Mouse (Mus musculus) intestine, embryonic 14.5 days (tissue): ENCODE results near the gene Taf1c. TPM values are rescaled to one million over a fixed set of nuclear protein-coding genes. Genes with fewer than 3 reads are reported as not detected.

Source experiments
- ATAC-seq: fragments of 200-750 bp; cut with Nextera tagmentation; replicated peaks from 2 replicates; pipeline ENCODE4 v1.8.0; 2017; ENCODE audit warnings: low read depth, moderate number of reproducible peaks, moderate TSS enrichment, moderate library complexity; ENCODE audit not compliant: low FRiP score, low TSS enrichment
- DNase-seq: peaks from one replicate; pipeline ENCODE4 v3.0.0-alpha.2; 2018; ENCODE audit warnings: low spot score
- H3K27ac ChIP-seq: fragments of 300-500 bp; sonication (generic); 2 replicates; pipeline ENCODE4 v1.5.1; 2014; ENCODE audit warnings: low read depth, mild to moderate bottlenecking, control low read depth
- H3K27me3 ChIP-seq: fragments of 300-500 bp; sonication (generic); replicated peaks from 2 replicates; pipeline ENCODE4 v1.6.1; 2014; ENCODE audit warnings: low read length, control low read depth; ENCODE audit not compliant: control insufficient read depth, insufficient read depth
- H3K36me3 ChIP-seq: fragments of 300-500 bp; sonication (generic); 2 replicates; pipeline ENCODE4 v1.6.1; 2014; ENCODE audit warnings: low read length, control low read depth; ENCODE audit not compliant: control insufficient read depth, insufficient read depth
- H3K4me1 ChIP-seq: fragments of 300-500 bp; sonication (generic); replicated peaks from 2 replicates; pipeline ENCODE4 v1.6.1; 2014; ENCODE audit warnings: low read length, control low read depth, mixed read lengths; ENCODE audit not compliant: control insufficient read depth, insufficient read depth
- H3K4me2 ChIP-seq: fragments of 300-500 bp; sonication (generic); 2 replicates; pipeline ENCODE4 v1.6.1; 2014; ENCODE audit warnings: low read length
- H3K4me3 ChIP-seq: fragments of 300-500 bp; sonication (generic); 2 replicates; pipeline ENCODE4 v1.5.1; 2014; ENCODE audit warnings: low read depth, low read length, control low read depth, mixed read lengths
- H3K9ac ChIP-seq: fragments of 300-500 bp; sonication (generic); 2 replicates; pipeline ENCODE4 v1.6.1; 2014; ENCODE audit warnings: mild to moderate bottlenecking, low read length
- H3K9me3 ChIP-seq: fragments of 300-500 bp; sonication (generic); 2 replicates; pipeline ENCODE4 v1.6.1; 2016; ENCODE audit warnings: low read length, control low read depth; ENCODE audit not compliant: control insufficient read depth
- WGBS: fragments of 180-500 bp; shearing (Covaris S2); extraction: QIAGEN DNeasy Blood & Tissue Kit; methylation state at CpG from one replicate; pipeline ENCODE4 v1.1.7; 2014; 5-methylcytosine and 5-hydroxymethylcytosine counted together
- polyA plus RNA-seq: library from polyadenylated mRNA; unstranded; fragments of >200 nt; fragmentation: Nextera tagmentation; extraction: Ambion mirVana; gene quantifications from 2 replicates; pipeline ENCODE4 v1.2.1, GENCODE M21; 2014

Taf1c gene
- polyA plus RNA-seq, 1 experiment from 2014 or later: 12.6 TPM

- no peak overlapping the region for H3K27ac ChIP-seq
- H3K9me3 ChIP-seq: no peaks in the 10 kb centered on the region
- no peaks in the 10 kb centered on the region for H3K36me3 ChIP-seq
- DNase-seq (no peak), ATAC-seq (no peak)
- no peaks in the 10 kb centered on the region for H3K4me1 ChIP-seq
- H3K9ac ChIP-seq: no peak overlapping the region
- no peak overlapping the region for H3K4me3 ChIP-seq
- H3K27me3 ChIP-seq: no peaks in the 10 kb centered on the region
- WGBS: 73% methylated on average over 6 of the region's 6 CpGs
- H3K4me2 ChIP-seq: no peak overlapping the region
Measured at GRCm38 (mm10) chr8:119620116-119620840, 15.3 kb upstream of the Taf1c start.

DNA sequence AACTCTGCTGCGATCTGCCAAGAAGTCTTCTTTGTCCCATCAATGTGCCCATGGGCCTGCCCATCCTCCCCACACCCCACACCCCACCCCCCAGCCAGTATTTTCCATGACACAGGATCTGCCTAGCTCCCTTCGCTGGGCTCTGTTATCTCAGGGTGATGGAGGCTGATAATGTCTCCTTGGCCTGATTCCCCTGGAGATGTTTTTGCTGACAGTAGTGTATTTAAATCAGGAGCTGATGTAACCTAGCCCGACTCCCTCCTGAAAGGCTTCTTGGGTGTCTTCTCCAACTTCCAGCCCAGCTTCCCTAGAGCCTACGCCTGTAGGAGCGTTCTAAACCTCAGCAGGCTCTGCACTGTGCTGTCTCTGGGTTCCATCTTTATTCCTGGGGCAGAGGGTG lies 13.9 kb upstream of the Taf1c start:
- Histone ChIP-seq H3K9me3 (no peaks in the 10 kb centered on the region), H3K4me3 (no peak overlapping the region), H3K4me1 (no peaks in the 10 kb centered on the region), H3K9ac (no peak overlapping the region), H3K4me2 (no peak overlapping the region), H3K27ac (no peak overlapping the region), H3K27me3 (no peaks in the 10 kb centered on the region), H3K36me3 (no peaks in the 10 kb centered on the region)
- ATAC-seq (no peak), DNase-seq (no peak)
- 51% methylated on average over 5 of the region's 5 CpGs for WGBS

DNA sequence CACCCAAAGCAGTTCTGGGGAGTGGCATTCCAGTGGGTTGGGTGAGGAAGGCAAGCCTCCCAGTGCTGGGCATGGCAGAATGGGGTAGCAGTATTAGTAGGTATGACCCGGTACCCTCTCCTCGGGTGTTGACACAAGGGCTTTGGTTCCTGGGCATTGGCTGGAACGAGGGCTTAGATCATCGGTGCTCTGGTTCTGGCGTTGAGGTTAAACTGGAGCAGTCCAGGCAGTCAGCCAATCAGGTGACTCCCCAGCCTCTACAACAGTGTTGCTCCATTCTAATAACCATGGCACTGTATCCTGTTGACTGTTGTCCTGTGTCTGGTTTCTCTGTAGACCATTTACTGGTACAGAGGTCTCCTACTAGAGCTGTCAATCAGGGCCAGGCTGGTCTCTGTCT lies 12.6 kb upstream of the Taf1c start:
- Histone ChIP-seq H3K4me1 (no peaks in the 10 kb centered on the region), H3K36me3 (no peaks in the 10 kb centered on the region), H3K27me3 (no peaks in the 10 kb centered on the region), H3K27ac (no peak overlapping the region), H3K4me2 (no peak overlapping the region), H3K9ac (no peak overlapping the region), H3K9me3 (no peaks in the 10 kb centered on the region), H3K4me3 (no peak overlapping the region)
- ATAC-seq (no peak), DNase-seq (no peak)
- WGBS: 89% methylated on average over 5 of the region's 5 CpGs

- no peak for ATAC-seq
- WGBS: 89% methylated on average over 4 of the region's 4 CpGs
Measured at GRCm38 (mm10) chr8:119616811-119617210, 11.8 kb upstream of the Taf1c start.

DNA sequence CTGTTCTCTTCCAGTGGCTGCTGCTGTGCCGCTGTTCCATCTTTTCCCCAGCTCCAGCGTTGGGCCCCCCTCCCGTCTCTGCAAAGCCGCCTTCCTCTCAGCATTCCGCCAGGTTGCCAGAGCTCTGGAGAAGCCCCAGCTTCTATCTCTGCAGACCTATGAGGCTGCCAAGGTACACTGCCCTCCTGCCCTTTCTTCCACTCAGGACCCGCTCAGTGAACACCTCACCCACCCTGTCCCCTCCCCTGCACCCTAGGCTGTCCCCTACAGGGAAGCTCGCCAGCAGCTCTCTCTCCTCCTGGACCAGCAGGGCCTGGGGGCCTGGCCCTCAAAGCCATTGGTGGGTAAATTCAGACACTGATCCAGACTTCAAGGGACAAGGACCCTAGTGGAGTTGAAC lies 11.3 kb upstream of the Taf1c start:
- H3K9ac ChIP-seq: no peak overlapping the region
- H3K27ac ChIP-seq: no peak overlapping the region
- no peaks in the 10 kb centered on the region for H3K9me3 ChIP-seq
- no peaks in the 10 kb centered on the region for H3K36me3 ChIP-seq
- ATAC-seq (no peak), DNase-seq (no peak)
- no peak overlapping the region for H3K4me3 ChIP-seq
- H3K4me2 ChIP-seq: no peak overlapping the region
- 78% methylated on average over 7 of the region's 7 CpGs for WGBS
- no peaks in the 10 kb centered on the region for H3K4me1 ChIP-seq
- no peaks in the 10 kb centered on the region for H3K27me3 ChIP-seq

More at GRCm38 (mm10) chr8:119616811-119617210, 11.8 kb upstream of the Taf1c start:
- no peaks in the 10 kb centered on the region for H3K27me3 ChIP-seq
- no peaks in the 10 kb centered on the region for H3K9me3 ChIP-seq
- H3K4me2 ChIP-seq: no peak overlapping the region
- H3K27ac ChIP-seq: no peak overlapping the region
- no peaks in the 10 kb centered on the region for H3K4me1 ChIP-seq
- no peaks in the 10 kb centered on the region for H3K36me3 ChIP-seq
- H3K4me3 ChIP-seq: no peak overlapping the region
- DNase-seq: no peak
- no peak overlapping the region for H3K9ac ChIP-seq

DNA sequence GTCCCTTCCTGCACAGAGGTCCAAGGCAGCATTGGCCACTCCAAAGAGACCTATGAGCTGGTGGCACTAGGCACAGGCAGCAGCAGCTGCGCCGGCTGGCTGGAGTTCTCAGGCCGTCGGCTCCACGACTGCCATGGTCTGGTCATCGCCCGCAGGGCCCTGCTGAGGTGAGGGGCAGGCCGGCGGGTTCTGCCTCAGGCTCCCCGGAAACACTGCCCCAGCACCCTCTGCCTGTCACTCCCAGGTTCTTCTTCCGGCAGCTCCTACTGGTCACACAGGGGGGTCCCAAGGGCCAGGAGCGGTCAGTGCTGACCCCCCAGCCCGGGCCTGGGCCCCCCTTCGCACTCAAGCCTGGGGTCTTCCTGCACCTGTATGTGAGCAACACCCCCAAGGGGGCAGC lies 10.1 kb upstream of the Taf1c start:
- H3K27ac ChIP-seq: no peak overlapping the region
- H3K27me3 ChIP-seq: no peaks in the 10 kb centered on the region
- H3K36me3 ChIP-seq: no peaks in the 10 kb centered on the region
- H3K9me3 ChIP-seq: no peaks in the 10 kb centered on the region
- 81% methylated on average over 12 of the region's 14 CpGs for WGBS
- no peak overlapping the region for H3K9ac ChIP-seq
- no peaks in the 10 kb centered on the region for H3K4me1 ChIP-seq
- no peak overlapping the region for H3K4me3 ChIP-seq
- no peak for DNase-seq
- H3K4me2 ChIP-seq: no peak overlapping the region
- no peak for ATAC-seq

GRCm38 (mm10) chr8:119612471-119612870 lies 7.4 kb upstream of the Taf1c start, which contains the start of gene Adad2:
TSS of gene Adad2 (plus strand) at chr8:119612747.
- WGBS: 79% methylated on average over 26 of the region's 26 CpGs
- Histone ChIP-seq H3K4me1 (no peaks in the 10 kb centered on the region), H3K4me3 (no peak within 1 kb of the TSS), H3K27ac (no peak within 1 kb of the TSS), H3K9ac (no peak within 1 kb of the TSS), H3K4me2 (no peak within 1 kb of the TSS), H3K36me3 (no peaks in the 10 kb centered on the region), H3K9me3 (0 out of 2 replicates have a peak, but pooled peaks cover 5% of the 10 kb centered on the region), H3K27me3 (no peaks in the 10 kb centered on the region)
- ATAC-seq (no peak), DNase-seq (no peak)

- Histone ChIP-seq H3K27ac (no peak overlapping the region), H3K27me3 (no peaks in the 10 kb centered on the region), H3K9me3 (0 out of 2 replicates have a peak, but pooled peaks cover 5% of the 10 kb centered on the region), H3K4me1 (peaks cover 7% of the 10 kb centered on the region; the same call in 1 of the 2 replicates), H3K36me3 (peaks cover 15% of the 10 kb centered on the region), H3K4me3 (no peak overlapping the region), H3K4me2 (no peak overlapping the region), H3K9ac (no peak overlapping the region)
- ATAC-seq: no peak
- WGBS: 80% methylated on average over 2 of the region's 2 CpGs
- DNase-seq: no peak
Measured at GRCm38 (mm10) chr8:119606224-119606623, 1.2 kb upstream of the Taf1c start.

DNA sequence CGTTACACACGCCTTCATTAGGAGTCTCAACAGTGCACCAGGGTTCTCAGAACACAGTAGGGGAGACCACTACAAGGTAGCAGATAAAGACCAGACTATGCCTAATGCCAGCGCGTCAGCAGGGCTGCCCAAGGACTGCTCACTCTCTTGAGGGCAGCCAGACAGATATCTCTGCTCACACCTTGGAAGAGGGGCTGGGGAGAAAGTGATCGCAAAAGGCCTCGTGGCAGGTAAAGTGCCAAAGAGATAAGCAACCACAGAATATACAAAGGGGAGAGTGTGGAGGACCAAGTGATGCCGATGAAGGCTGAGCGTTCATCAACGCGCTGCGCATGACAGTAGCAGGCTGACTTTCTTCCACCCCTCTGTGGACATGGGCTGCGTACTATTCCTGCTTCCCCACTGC lies 621 bp downstream of the Taf1c start:
- Histone ChIP-seq H3K27ac (no peak overlapping the region), H3K4me3 (peak overlapping the region; percentile 77), H3K4me1 (peaks cover 7% of the 10 kb centered on the region; the same call in 1 of the 2 replicates), H3K27me3 (no peaks in the 10 kb centered on the region), H3K9me3 (0 out of 2 replicates have a peak, but pooled peaks cover 4% of the 10 kb centered on the region), H3K9ac (peak overlapping the region; percentile 61), H3K4me2 (peak overlapping the region; percentile 75), H3K36me3 (peaks cover 32% of the 10 kb centered on the region)
- WGBS: 34% methylated on average over 12 of the region's 12 CpGs
- ATAC-seq (0 out of 2 replicates have a peak, but pooled peaks have one; percentile 12), DNase-seq (no peak)
